Mouse (Mus musculus) olfactory bulb, adult 2 months (tissue): Measurements from ENCODE around the gene 2210016L21Rik.

Experiments
- CTCF ChIP-seq: fragments of 200-500 bp; IDR thresholded peaks from 2 replicates; pipeline ENCODE4 v1.5.1; 2012; ENCODE audit warnings: low read depth, mild to moderate bottlenecking, low read length, moderate library complexity; ENCODE audit not compliant: insufficient read depth
- POLR2A ChIP-seq: fragments of 200-500 bp; IDR thresholded peaks from 2 replicates; pipeline ENCODE4 v1.6.1; 2012; ENCODE audit warnings: mild to moderate bottlenecking, low read depth, low read length, moderate library complexity; ENCODE audit not compliant: insufficient read depth

- TF ChIP-seq CTCF (no peak), POLR2A (no peak)
Observed at GRCm38 (mm10) chr5:114953326-114953725, 11.4 kb downstream of the 2210016L21Rik start.
